Mouse (Mus musculus) liver, adult (tissue): ENCODE data around the gene Gm10295.

Experiments used
- GATA4 ChIP-seq: IDR thresholded peaks from 2 replicates; pipeline ENCODE4 v1.6.1; 2014; ENCODE audit warnings: mild to moderate bottlenecking, low read length; ENCODE audit not compliant: insufficient replicate concordance

Gm10295 gene

DNA sequence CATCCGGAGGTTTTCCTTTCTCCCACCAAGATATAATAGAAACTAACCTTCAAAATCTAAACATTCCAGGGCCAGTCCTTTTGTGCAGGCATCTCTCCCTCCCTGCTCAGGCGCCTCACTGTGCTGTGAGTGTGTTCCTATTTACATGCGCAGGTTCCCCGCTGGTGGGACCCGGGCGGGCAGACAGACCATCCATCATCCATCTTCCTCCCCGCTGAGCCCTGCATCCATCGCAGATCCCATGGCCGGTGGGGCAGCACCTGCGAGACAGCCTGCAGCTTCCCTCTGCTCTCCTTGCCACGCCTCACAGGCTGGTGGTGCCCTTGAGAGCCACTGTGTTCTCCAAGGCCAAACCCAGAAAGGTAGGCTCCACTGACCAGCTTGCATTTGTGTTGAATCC is at the start of gene Gm10295:
Gene Gm10295 (minus strand): TSS at position 122 of the 400 bp plus-strand sequence.
- TF ChIP-seq GATA4, result no peak

DNA sequence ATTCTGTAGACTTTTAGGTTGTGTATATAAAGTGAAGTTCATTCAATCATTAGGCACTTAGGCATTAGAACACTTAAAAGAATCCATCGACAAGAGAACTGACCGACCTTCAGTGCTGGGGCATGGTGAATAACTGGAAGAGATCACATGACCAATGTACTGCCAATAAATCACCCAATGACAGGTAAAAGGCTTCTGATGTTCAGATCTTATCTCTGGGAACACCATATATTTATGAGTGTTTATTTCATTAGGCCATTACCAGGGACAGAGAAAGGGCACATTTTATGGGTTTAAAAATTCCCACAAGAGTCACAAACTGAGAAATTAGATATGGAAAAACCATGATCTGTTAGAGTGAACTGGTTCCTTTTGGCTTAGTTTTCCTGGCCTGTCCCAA is 49.7 kb upstream of the Gm10295 start:
- TF ChIP-seq GATA4, result no peak

DNA sequence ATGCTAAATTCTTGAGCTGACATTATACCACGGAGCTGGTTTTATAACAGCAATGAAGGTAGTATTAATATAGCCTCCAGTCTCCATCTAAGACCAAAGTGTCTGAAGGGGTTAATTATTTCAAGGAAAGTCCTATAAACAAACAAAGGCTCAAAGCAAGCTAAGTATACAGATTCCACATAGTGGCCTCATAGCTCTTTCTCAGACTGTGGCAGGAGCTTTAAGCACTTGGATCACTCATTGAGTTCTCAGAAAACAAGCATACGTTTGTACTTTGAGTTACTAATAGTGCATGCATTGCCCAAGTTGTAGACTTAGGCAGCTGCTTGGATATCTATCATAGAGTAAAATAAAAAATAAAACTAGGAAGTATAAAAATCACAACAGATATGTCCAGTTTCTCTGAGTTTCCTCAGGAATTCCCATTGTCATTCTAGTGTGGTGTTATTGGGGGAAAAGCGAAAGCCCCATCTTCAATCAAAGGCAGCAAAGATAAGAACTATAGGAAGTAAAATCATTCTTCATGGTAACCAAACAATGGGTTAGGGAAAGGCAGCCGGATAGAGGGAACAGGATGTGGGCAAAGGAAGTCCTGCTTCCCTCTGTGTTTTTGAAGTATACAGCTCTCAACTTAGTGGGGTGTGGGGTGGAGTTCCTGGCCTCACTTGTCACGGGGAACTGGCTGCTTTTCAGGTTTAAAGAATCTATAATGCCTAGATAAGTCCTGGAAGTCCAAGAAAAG is 48.8 kb upstream of the Gm10295 start:
- TF ChIP-seq GATA4, result peak; percentile 73; the same call in 1 of the 2 replicates

- no peak for TF ChIP-seq GATA4
Observed at GRCm38 (mm10) chr7:71398959-71399756, 47.9 kb upstream of the Gm10295 start.

GRCm38 (mm10) chr7:71398389-71398788 is 47.1 kb upstream of the Gm10295 start:
- no peak for TF ChIP-seq GATA4

- no peak for TF ChIP-seq GATA4
Observed at GRCm38 (mm10) chr7:71392795-71393341, 41.6 kb upstream of the Gm10295 start.

- no peak for TF ChIP-seq GATA4
Observed at GRCm38 (mm10) chr7:71391333-71391732, 40.0 kb upstream of the Gm10295 start.

DNA sequence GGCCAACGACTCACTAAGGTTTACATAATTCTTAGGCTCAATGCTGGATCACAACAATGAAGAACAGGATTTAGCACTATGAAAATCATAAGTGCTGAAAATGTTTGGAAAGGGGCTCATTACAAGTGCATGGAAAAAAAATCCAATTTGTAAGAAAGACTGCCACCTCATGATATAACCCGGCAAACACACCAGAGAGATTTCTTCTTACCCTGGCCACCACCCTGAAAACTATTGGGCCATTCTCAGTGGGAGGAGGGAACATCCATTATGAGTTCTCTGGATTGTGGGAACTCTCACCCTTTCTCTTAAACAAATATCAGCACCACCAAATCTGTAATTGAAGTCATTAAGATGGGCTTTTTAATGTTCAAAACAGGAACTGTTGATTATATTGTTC is 39.0 kb upstream of the Gm10295 start:
- TF ChIP-seq GATA4, result no peak

DNA sequence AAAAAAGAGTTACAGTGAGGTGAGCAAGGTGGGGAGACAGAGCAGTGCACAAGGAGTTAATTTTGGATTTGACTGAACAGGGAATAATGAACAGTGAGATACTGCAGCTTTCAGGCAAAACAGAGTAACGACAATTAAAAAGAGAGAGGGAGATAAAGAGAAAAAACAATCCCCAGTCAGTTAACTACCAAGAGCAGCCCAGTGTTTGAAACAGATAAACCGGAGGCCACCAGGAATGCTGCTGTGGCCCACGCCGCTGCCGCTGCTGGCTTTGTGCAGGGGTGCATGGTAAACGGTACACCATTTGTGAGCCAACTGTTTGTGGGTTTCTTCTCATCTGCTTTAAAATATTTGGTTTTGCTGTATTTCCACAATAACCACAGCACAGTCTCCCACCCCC is 34.8 kb upstream of the Gm10295 start:
- no peak for TF ChIP-seq GATA4

- TF ChIP-seq GATA4, result no peak
Observed at GRCm38 (mm10) chr7:71384921-71385320, 33.6 kb upstream of the Gm10295 start.

DNA sequence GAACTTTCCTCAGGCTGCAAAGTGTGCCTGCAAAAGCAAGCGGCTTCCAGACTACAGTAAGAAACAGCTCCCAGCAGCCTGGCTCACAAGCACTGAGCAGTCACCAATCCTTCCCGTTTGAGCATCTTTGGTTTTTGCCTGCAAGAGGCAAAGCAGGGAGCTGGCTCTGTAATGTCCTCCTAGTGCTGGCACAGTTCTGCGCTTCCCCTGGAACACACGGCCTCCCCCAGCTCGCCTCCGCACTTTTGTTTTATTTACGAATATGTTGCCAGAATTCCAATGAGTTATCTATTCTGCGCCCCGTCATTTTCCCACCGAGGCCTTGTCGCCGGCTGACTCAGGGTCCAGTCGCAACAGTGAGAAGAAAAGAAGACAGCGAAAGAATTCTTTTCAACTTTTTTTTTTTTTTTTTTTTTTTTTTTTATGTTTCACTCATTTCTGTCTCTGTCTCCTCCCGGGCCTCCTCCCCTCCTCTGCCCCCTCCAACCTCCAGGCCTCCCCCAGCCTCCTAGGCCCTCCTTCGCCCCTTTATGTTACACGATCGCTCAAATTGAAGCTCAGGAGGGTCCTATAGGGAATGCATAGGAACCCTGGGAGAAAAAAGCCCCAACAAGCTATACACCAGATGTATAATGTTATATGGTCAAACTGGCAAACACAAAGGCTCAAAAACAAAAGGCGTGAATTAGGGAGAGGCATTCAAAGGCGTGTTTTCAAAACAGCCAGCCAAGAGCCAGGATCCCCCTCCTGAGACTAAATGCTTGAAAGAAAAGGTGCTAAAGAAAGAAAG is 32.3 kb upstream of the Gm10295 start:
- TF ChIP-seq GATA4, result no peak

GRCm38 (mm10) chr7:71379826-71380825 is 28.8 kb upstream of the Gm10295 start:
- TF ChIP-seq GATA4, result no peak

- TF ChIP-seq GATA4, result no peak
Observed at GRCm38 (mm10) chr7:71378812-71379760, 27.8 kb upstream of the Gm10295 start.
